Mouse (Mus musculus) heart, adult 2 months (tissue): ENCODE data around the gene Mbd5.

ENCODE experiments used
- EP300 ChIP-seq: fragments of 200-500 bp; IDR thresholded peaks from 2 replicates; pipeline ENCODE4 v1.6.1; 2011; ENCODE audit warnings: low read depth, low read length, control low read depth; ENCODE audit not compliant: insufficient read depth
- POLR2A ChIP-seq: fragments of 200-500 bp; IDR thresholded peaks from 2 replicates; pipeline ENCODE4 v1.6.1; 2011; ENCODE audit warnings: mild to moderate bottlenecking, low read depth, low read length, control low read depth; ENCODE audit not compliant: insufficient read depth

- TF ChIP-seq POLR2A (no peak), EP300 (no peak)
Observed at GRCm38 (mm10) chr2:49210408-49210807, 261.1 kb downstream of the Mbd5 start.
